Mouse (Mus musculus): ENCODE measurements around the gene Olfr273.

DNA sequence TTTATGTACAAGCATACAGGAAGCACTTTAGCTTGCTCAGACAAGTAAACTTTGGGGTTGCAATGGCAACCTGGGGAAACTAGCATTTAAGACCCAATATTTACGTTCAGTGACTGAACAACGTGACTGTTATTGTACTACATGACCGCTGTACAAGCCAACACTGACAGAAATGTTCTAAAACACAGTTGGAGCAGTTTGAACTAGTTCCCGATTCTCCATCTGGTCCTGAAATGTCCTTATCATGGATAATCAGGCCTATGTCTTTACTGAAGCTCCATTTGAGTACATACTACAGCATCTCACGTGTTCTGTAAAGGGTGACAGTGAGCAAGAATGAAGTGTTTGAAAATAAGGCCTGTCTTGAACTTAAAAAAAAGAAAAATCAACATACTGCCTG lies 9.4 kb downstream of the Olfr273 start:
- no peak for TF ChIP-seq CTCF (IDR thresholded peaks at IDR 0.05; ENCODE audit: low read depth)
- no peak for TF ChIP-seq EP300 (optimal IDR thresholded peaks at IDR 0.05)
